Mouse (Mus musculus) spleen, adult 2 months (tissue): Measurements from ENCODE around the gene Naxd.

Experiments
- CTCF ChIP-seq: fragments of 200-500 bp; IDR thresholded peaks from 2 replicates; pipeline ENCODE4 v1.5.1; 2011; ENCODE audit warnings: mild to moderate bottlenecking, inconsistent platforms; ENCODE audit not compliant: insufficient read depth, insufficient read length, insufficient replicate concordance; ENCODE audit errors: extremely low read depth
- POLR2A ChIP-seq: fragments of 200-500 bp; IDR thresholded peaks from 2 replicates; pipeline ENCODE4 v1.6.1; 2011; ENCODE audit warnings: low read depth, low read length, inconsistent platforms

DNA sequence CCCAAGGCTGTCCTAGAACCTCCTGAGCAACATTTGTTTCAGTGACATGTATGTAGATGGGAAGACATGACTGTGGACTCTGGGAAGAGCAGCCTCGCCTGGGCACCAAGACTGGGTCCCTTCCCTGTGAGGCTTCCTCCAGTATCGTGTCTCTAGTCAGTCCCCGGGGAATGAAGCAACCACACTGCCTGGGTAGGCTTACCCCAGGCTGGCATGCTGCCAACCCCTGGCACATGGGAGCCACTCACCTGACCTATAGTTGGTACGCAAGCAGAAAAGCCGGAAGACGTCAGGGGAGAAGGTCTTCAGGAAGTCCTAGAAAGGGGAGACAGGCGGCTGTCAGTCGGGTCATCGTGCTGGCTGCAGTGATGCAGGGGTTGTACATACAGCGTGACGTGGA lies 21.4 kb downstream of the Naxd start:
- TF ChIP-seq CTCF (no peak), POLR2A (no peak)
